Mouse (Mus musculus) limb, embryonic 12.5 days (tissue): ENCODE results near the gene Pde3b. TPM values are rescaled to one million over a fixed set of nuclear protein-coding genes. Genes with fewer than 3 reads are reported as not detected.
"Not testable (repeated sequence)": the region's sequence is repeated elsewhere in the genome, so short reads cannot be mapped to it uniquely, and the experiment has no call there.

Source experiments
- ATAC-seq: fragments of 200-750 bp; cut with Nextera tagmentation; 2 replicates; pipeline ENCODE4 v1.8.0; 2017; ENCODE audit warnings: low read depth, moderate TSS enrichment; ENCODE audit not compliant: insufficient number of reproducible peaks, insufficient read depth, low FRiP score, low TSS enrichment
- H3K27ac ChIP-seq: fragments of 300-500 bp; sonication (generic); 2 replicates; pipeline ENCODE4 v1.5.1; 2016; ENCODE audit warnings: mild to moderate bottlenecking, moderate library complexity
- H3K27me3 ChIP-seq: fragments of 300-500 bp; sonication (generic); 2 replicates; pipeline ENCODE4 v1.6.1; 2016; ENCODE audit warnings: mild to moderate bottlenecking, moderate library complexity
- H3K36me3 ChIP-seq: fragments of 300-500 bp; sonication (generic); 2 replicates; pipeline ENCODE4 v1.6.1; 2016; ENCODE audit warnings: mild to moderate bottlenecking, moderate library complexity
- H3K4me1 ChIP-seq: fragments of 300-500 bp; sonication (generic); replicated peaks from 2 replicates; pipeline ENCODE4 v1.6.1; 2016
- H3K4me2 ChIP-seq: fragments of 300-500 bp; sonication (generic); 2 replicates; pipeline ENCODE4 v1.6.1; 2016; ENCODE audit warnings: mild to moderate bottlenecking, moderate library complexity
- H3K4me3 ChIP-seq: fragments of 300-500 bp; sonication (generic); replicated peaks from 2 replicates; pipeline ENCODE4 v1.5.1; 2016; ENCODE audit warnings: mild to moderate bottlenecking
- H3K9ac ChIP-seq: fragments of 300-500 bp; sonication (generic); replicated peaks from 2 replicates; pipeline ENCODE4 v1.6.1; 2016; ENCODE audit warnings: mild to moderate bottlenecking, moderate library complexity
- H3K9me3 ChIP-seq: fragments of 300-500 bp; sonication (generic); 2 replicates; pipeline ENCODE4 v1.6.1; 2016; ENCODE audit warnings: mild to moderate bottlenecking, moderate library complexity
- WGBS: fragments of 180-500 bp; shearing (Covaris S2); methylation state at CpG from one replicate; pipeline ENCODE4 v1.1.7; 2016; 5-methylcytosine and 5-hydroxymethylcytosine counted together
- polyA plus RNA-seq: library from polyadenylated mRNA; unstranded; fragments of >200 nt; fragmentation: Nextera tagmentation; extraction: Ambion mirVana; gene quantifications from 2 replicates; pipeline ENCODE4 v1.2.1, GENCODE M21; 2016

Gene Pde3b
- polyA plus RNA-seq, 1 experiment from 2014 or later, result 8.9 TPM

DNA sequence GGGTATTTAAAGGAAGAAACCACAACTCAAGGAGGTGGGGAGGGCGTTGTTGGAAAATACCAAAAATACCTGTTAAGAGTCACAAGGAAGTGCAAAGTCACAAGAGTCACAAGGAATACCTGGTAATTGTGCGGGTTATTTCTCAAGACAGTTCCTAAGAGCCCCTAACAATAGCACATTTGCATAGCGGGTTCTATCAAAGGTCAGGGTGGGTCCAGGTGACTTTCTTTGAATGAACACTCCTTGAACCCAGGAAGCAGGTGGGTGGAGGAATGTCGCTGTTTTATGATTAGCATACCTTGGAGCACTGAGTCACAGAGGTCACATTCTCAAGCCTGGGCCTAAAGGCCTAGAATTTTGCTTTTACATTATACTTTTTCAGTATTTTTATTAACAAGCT is 158.8 kb downstream of the Pde3b start:
- ATAC-seq, H3K9me3 ChIP-seq, H3K4me2 ChIP-seq, H3K4me1 ChIP-seq, H3K27ac ChIP-seq, H3K9ac ChIP-seq, H3K4me3 ChIP-seq, H3K27me3 ChIP-seq, H3K36me3 ChIP-seq: not testable (repeated sequence)
- WGBS, result 93% methylated on average over 4 of the region's 4 CpGs

DNA sequence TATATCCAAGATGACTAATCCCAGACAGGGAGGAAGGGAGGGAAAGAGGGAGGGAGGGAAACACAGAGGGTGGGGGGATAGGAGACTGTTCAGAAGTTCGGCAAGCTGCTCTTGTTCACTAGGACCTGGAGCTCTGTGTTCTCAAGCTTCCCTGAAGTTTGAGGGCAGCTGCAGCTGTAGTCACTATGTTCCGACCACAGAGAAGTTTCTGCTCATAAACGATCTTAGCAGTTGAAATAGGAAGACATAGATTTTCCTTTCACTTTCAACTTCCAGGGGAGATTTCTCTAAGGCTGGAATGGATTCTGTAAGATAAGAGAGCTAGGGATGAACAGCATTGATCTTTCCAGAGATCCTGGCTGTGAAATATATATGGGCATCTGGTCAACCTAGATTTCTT is 161.8 kb downstream of the Pde3b start:
- Histone ChIP-seq H3K9ac (no peak overlapping the region), H3K4me3 (no peak overlapping the region), H3K9me3 (no peaks in the 10 kb centered on the region), H3K36me3 (no peaks in the 10 kb centered on the region), H3K4me2 (no peak overlapping the region), H3K4me1 (no peaks in the 10 kb centered on the region), H3K27ac (no peak overlapping the region), H3K27me3 (no peaks in the 10 kb centered on the region)
- WGBS, result 72% methylated on average over 3 of the region's 3 CpGs
- no peak for ATAC-seq

GRCm38 (mm10) chr7:114577665-114578064 is 162.6 kb downstream of the Pde3b start:
- 78% methylated on average over 1 of the region's 1 CpGs for WGBS
- Histone ChIP-seq H3K36me3 (no peaks in the 10 kb centered on the region), H3K9ac (no peak overlapping the region), H3K27me3 (no peaks in the 10 kb centered on the region), H3K4me3 (no peak overlapping the region), H3K4me2 (no peak overlapping the region), H3K9me3 (no peaks in the 10 kb centered on the region), H3K4me1 (no peaks in the 10 kb centered on the region), H3K27ac (no peak overlapping the region)
- no peak for ATAC-seq

DNA sequence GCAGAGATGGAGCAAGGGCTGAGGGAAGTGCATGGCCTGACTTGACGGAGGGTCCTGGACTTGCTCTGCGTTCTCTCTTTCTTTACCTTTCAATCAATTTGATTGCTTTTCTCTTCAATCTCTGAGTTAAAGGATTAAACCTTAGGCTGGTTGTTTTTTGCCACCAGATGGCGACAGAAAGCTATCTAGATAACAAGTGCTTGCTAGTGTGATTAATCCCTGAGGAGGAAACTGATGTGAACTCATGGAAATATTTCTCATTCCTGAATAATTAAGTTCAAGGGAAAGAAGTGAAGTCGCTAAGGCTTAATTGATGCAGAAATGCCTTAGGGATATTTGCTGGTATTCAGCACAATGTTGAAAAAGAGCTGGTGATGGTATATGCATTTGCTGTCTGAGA is 165.3 kb downstream of the Pde3b start:
- Histone ChIP-seq H3K36me3 (no peaks in the 10 kb centered on the region), H3K4me2 (no peak overlapping the region), H3K27ac (no peak overlapping the region), H3K9me3 (no peaks in the 10 kb centered on the region), H3K27me3 (no peaks in the 10 kb centered on the region), H3K9ac (no peak overlapping the region), H3K4me3 (no peak overlapping the region), H3K4me1 (no peaks in the 10 kb centered on the region)
- ATAC-seq, result no peak
- WGBS, result 7% methylated on average over 4 of the region's 4 CpGs

GRCm38 (mm10) chr7:114581200-114581599 is 166.1 kb downstream of the Pde3b start:
- H3K4me3 ChIP-seq, result no peak overlapping the region
- no peak overlapping the region for H3K4me2 ChIP-seq
- no peaks in the 10 kb centered on the region for H3K27me3 ChIP-seq
- H3K4me1 ChIP-seq, result no peaks in the 10 kb centered on the region
- H3K36me3 ChIP-seq, result no peaks in the 10 kb centered on the region
- no peak for ATAC-seq
- 92% methylated on average over 5 of the region's 5 CpGs for WGBS
- no peak overlapping the region for H3K27ac ChIP-seq
- no peaks in the 10 kb centered on the region for H3K9me3 ChIP-seq
- no peak overlapping the region for H3K9ac ChIP-seq

DNA sequence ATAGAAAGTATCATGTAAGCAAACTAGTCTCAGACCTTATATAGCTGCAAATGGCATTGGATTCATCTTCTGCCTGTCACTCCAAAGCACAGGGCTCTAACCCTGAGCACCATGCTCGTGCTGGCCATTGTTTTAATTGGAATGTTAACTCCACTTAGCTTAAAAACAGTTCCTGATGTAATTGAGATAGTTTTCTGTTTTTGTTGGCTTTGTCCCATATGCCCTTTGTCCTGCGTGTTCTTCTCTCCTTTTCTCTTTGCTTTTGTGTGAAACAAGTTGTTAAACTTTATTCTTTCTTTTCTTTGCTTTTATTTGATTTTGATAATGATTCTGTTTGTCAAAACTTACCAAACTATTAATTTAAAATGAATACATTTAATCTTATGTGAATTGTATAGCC is 167.4 kb downstream of the Pde3b start:
- Histone ChIP-seq H3K4me3 (no peak overlapping the region), H3K9me3 (no peaks in the 10 kb centered on the region), H3K4me2 (no peak overlapping the region), H3K27me3 (no peaks in the 10 kb centered on the region), H3K36me3 (no peaks in the 10 kb centered on the region), H3K27ac (no peak overlapping the region), H3K4me1 (no peaks in the 10 kb centered on the region), H3K9ac (no peak overlapping the region)
- ATAC-seq, result no peak
- WGBS, result 63% methylated on average over 2 of the region's 2 CpGs

Other genes with a start within 250 kb of the Pde3b start
- gene Copb1, start 160.6 kb upstream of the Pde3b start, polyA plus RNA-seq, result 120 and 121 TPM in 2 replicates
- 412 and 430 TPM in 2 replicates for gene Psma1, start 139.2 kb upstream of the Pde3b start, polyA plus RNA-seq
- gene Cyp2r1, start 147.7 kb downstream of the Pde3b start, polyA plus RNA-seq, result 1.4 and 1.6 TPM in 2 replicates
- gene Calca, start 221.1 kb downstream of the Pde3b start, polyA plus RNA-seq, result 0.86 and 1.1 TPM in 2 replicates